Mouse (Mus musculus) kidney, adult 2 months (tissue): Measurements from ENCODE around the gene Tecta. TPM values are rescaled to one million over a fixed set of nuclear protein-coding genes. Genes with fewer than 3 reads are reported as not detected.

ENCODE experiments used
- DNase-seq: peaks from one replicate; pipeline ENCODE4 v3.0.0; 2021
- H3K27ac ChIP-seq: fragments of 200-500 bp; 2 replicates; pipeline ENCODE4 v1.5.1; 2012; ENCODE audit warnings: low read depth, low read length, control low read depth, inconsistent platforms; ENCODE audit not compliant: insufficient read depth
- H3K27me3 ChIP-seq: fragments of 200-500 bp; replicated peaks from 2 replicates; pipeline ENCODE4 v1.6.1; 2012; ENCODE audit warnings: mild to moderate bottlenecking, moderate library complexity, low read length, inconsistent platforms; ENCODE audit not compliant: control insufficient read depth, insufficient read depth
- H3K36me3 ChIP-seq: fragments of 200-500 bp; 2 replicates; pipeline ENCODE4 v1.6.1; 2012; ENCODE audit warnings: mild to moderate bottlenecking, moderate library complexity, low read length, inconsistent platforms; ENCODE audit not compliant: control insufficient read depth, insufficient read depth
- H3K4me1 ChIP-seq: fragments of 200-500 bp; 2 replicates; pipeline ENCODE4 v1.6.1; 2011; ENCODE audit warnings: low read length; ENCODE audit not compliant: control insufficient read depth, insufficient read depth
- H3K4me3 ChIP-seq: fragments of 200-500 bp; 2 replicates; pipeline ENCODE4 v1.5.1; 2011; ENCODE audit warnings: mild to moderate bottlenecking, low read depth, low read length, control low read depth; ENCODE audit not compliant: insufficient read depth
- CTCF ChIP-seq: fragments of 200-500 bp; conservative IDR thresholded peaks from 2 replicates; pipeline ENCODE4 v1.5.1; 2011; ENCODE audit warnings: low read depth, mild to moderate bottlenecking, control low read depth, low read length, moderate library complexity, mixed read lengths; ENCODE audit not compliant: insufficient read depth, insufficient read length
- POLR2A ChIP-seq: fragments of 200-500 bp; IDR thresholded peaks from one replicate; pipeline ENCODE4 v1.6.1; 2011; ENCODE audit warnings: low read depth, low read length, control low read depth
- WGBS: fragments of 180-500 bp; shearing (Covaris S2); methylation state at CpG from one replicate; pipeline ENCODE4 v1.1.7; 2018; 5-methylcytosine and 5-hydroxymethylcytosine counted together
- polyA plus RNA-seq: library from polyadenylated mRNA; depleted of rRNA; stranded (reverse); fragments of >200 nt; gene quantifications from 2 replicates; pipeline ENCODE4 v1.2.3, GENCODE M21; 2012

The Tecta gene
- polyA plus RNA-seq, 1 experiment: 0.08 TPM

- no peak overlapping the region for H3K4me3 ChIP-seq
- H3K36me3 ChIP-seq: no peaks in the 10 kb centered on the region
- DNase-seq: no peak
- H3K4me1 ChIP-seq: no peaks in the 10 kb centered on the region
- H3K27me3 ChIP-seq: no peaks in the 10 kb centered on the region; the same call in 1 of the 2 replicates
- no peak for TF ChIP-seq CTCF
- no peak for TF ChIP-seq POLR2A
- no peak overlapping the region for H3K27ac ChIP-seq
- WGBS: 93% methylated on average over 15 of the region's 15 CpGs
Measured at GRCm38 (mm10) chr9:42377656-42378055, 22.1 kb downstream of the Tecta start.

GRCm38 (mm10) chr9:42371670-42372368 lies 27.9 kb downstream of the Tecta start:
- no peak for DNase-seq
- H3K27me3 ChIP-seq: no peaks in the 10 kb centered on the region; the same call in 1 of the 2 replicates
- H3K4me1 ChIP-seq: no peaks in the 10 kb centered on the region
- H3K4me3 ChIP-seq: no peak overlapping the region
- H3K36me3 ChIP-seq: no peaks in the 10 kb centered on the region
- TF ChIP-seq CTCF (no peak), POLR2A (no peak)
- H3K27ac ChIP-seq: no peak overlapping the region
- WGBS: 88% methylated on average over 6 of the region's 6 CpGs

GRCm38 (mm10) chr9:42357585-42357984 lies 42.1 kb downstream of the Tecta start:
- no peak overlapping the region for H3K4me3 ChIP-seq
- TF ChIP-seq POLR2A (no peak), CTCF (no peak)
- 83% methylated on average over 4 of the region's 4 CpGs for WGBS
- H3K27ac ChIP-seq: no peak overlapping the region
- no peaks in the 10 kb centered on the region for H3K27me3 ChIP-seq
- no peaks in the 10 kb centered on the region for H3K4me1 ChIP-seq
- H3K36me3 ChIP-seq: no peaks in the 10 kb centered on the region
- DNase-seq: no peak

GRCm38 (mm10) chr9:42354871-42355270 lies 44.9 kb downstream of the Tecta start:
- WGBS: 65% methylated on average over 1 of the region's 1 CpGs
- no peak overlapping the region for H3K27ac ChIP-seq

GRCm38 (mm10) chr9:42349791-42350190 lies 49.9 kb downstream of the Tecta start:
- TF ChIP-seq CTCF (no peak), POLR2A (no peak)
- 67% methylated on average over 7 of the region's 7 CpGs for WGBS
- no peak for DNase-seq
- no peaks in the 10 kb centered on the region for H3K27me3 ChIP-seq
- no peak overlapping the region for H3K4me3 ChIP-seq
- no peaks in the 10 kb centered on the region for H3K36me3 ChIP-seq
- H3K4me1 ChIP-seq: no peaks in the 10 kb centered on the region
- no peak overlapping the region for H3K27ac ChIP-seq

More at GRCm38 (mm10) chr9:42354871-42355270, 44.9 kb downstream of the Tecta start:
- no peak overlapping the region for H3K4me3 ChIP-seq
- TF ChIP-seq POLR2A (no peak), CTCF (no peak)
- H3K27me3 ChIP-seq: no peaks in the 10 kb centered on the region
- H3K36me3 ChIP-seq: no peaks in the 10 kb centered on the region
- no peak for DNase-seq
- no peaks in the 10 kb centered on the region for H3K4me1 ChIP-seq

- H3K4me1 ChIP-seq: no peaks in the 10 kb centered on the region
- no peak overlapping the region for H3K4me3 ChIP-seq
- H3K27ac ChIP-seq: no peak overlapping the region
Measured at GRCm38 (mm10) chr9:42346297-42346696, 53.4 kb downstream of the Tecta start.

GRCm38 (mm10) chr9:42339151-42339550 lies 60.6 kb downstream of the Tecta start:
- no peak overlapping the region for H3K27ac ChIP-seq
- WGBS: 45% methylated on average over 4 of the region's 4 CpGs

More at GRCm38 (mm10) chr9:42346297-42346696, 53.4 kb downstream of the Tecta start:
- no peaks in the 10 kb centered on the region for H3K27me3 ChIP-seq
- no peak for DNase-seq
- no peak for TF ChIP-seq CTCF
- no peak for TF ChIP-seq POLR2A
- no peaks in the 10 kb centered on the region for H3K36me3 ChIP-seq

More at GRCm38 (mm10) chr9:42339151-42339550, 60.6 kb downstream of the Tecta start:
- Histone ChIP-seq H3K27me3 (no peaks in the 10 kb centered on the region), H3K4me3 (no peak overlapping the region), H3K4me1 (no peaks in the 10 kb centered on the region), H3K36me3 (no peaks in the 10 kb centered on the region)
- no peak for TF ChIP-seq POLR2A
- no peak for TF ChIP-seq CTCF
- no peak for DNase-seq
